Mouse (Mus musculus) lung, adult 2 months (tissue): ENCODE data around the gene Glis1.

ENCODE experiments used
- CTCF ChIP-seq: fragments of 200-500 bp; IDR thresholded peaks from 2 replicates; pipeline ENCODE4 v1.5.1; 2011; ENCODE audit warnings: mild to moderate bottlenecking, low read length, control low read depth; ENCODE audit not compliant: insufficient read depth
- POLR2A ChIP-seq: fragments of 200-500 bp; IDR thresholded peaks from 2 replicates; pipeline ENCODE4 v1.6.1; 2011; ENCODE audit warnings: low read depth, mild to moderate bottlenecking, control low read depth, low read length, borderline replicate concordance; ENCODE audit errors: extremely low read depth

DNA sequence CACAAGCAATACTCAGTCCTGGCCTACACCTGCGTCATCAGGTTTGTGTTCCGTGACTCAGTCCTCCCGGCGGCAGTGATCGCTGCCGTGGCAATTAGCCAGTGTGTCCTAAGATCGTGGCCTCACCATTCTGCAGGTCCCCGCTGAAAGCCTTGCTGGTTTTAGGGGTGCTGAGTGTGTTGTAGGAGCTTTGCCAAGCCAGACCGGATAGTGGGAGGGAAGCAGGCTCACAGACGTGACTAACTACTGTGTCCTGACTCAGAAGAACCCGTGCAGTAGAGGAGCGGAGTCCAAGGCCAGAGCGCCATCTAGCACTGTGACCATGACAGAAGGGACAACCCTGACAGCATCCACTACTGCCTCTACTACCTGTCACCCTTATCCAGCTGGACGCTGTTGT lies 168.4 kb downstream of the Glis1 start:
- TF ChIP-seq POLR2A, result no peak
- TF ChIP-seq CTCF, result no peak
